Mouse (Mus musculus): Measurements from ENCODE around the gene Rflnb.

GRCm38 (mm10) chr11:76065521-76066095, 38.0 kb upstream of the Rflnb start:
- TF ChIP-seq CTCF (IDR thresholded peaks at IDR 0.05) (no peak), POLR2A (IDR thresholded peaks at IDR 0.05; ENCODE audit: insufficient read depth, low read depth, low read length) (no peak)
